Mouse (Mus musculus) lung, embryonic 15.5 days (tissue): ENCODE measurements around the gene Col11a2. TPM values are rescaled to one million over a fixed set of nuclear protein-coding genes. Genes with fewer than 3 reads are reported as not detected.
A peak's percentile ranks its signal among the peaks of the same experiment; 100 is the strongest.

Experiments
- ATAC-seq: fragments of 200-750 bp; cut with Nextera tagmentation; 2 replicates; pipeline ENCODE4 v1.8.0; 2017; ENCODE audit warnings: moderate number of reproducible peaks, borderline replicate concordance; ENCODE audit not compliant: low FRiP score, low TSS enrichment; ENCODE audit errors: extremely low read depth
- H3K27ac ChIP-seq: fragments of 300-500 bp; sonication (generic); 2 replicates; pipeline ENCODE4 v1.5.1; 2015; ENCODE audit warnings: moderate library complexity, mild to moderate bottlenecking, inconsistent platforms
- H3K27me3 ChIP-seq: fragments of 300-500 bp; sonication (generic); 2 replicates; pipeline ENCODE4 v1.6.1; 2015; ENCODE audit warnings: inconsistent platforms
- H3K36me3 ChIP-seq: fragments of 300-500 bp; sonication (generic); 2 replicates; pipeline ENCODE4 v1.6.1; 2015; ENCODE audit warnings: inconsistent platforms
- H3K4me1 ChIP-seq: fragments of 300-500 bp; sonication (generic); 2 replicates; pipeline ENCODE4 v1.6.1; 2015; ENCODE audit warnings: inconsistent platforms
- H3K4me2 ChIP-seq: fragments of 300-500 bp; sonication (generic); 2 replicates; pipeline ENCODE4 v1.6.1; 2015; ENCODE audit warnings: inconsistent platforms, mild to moderate bottlenecking, moderate library complexity
- H3K4me3 ChIP-seq: fragments of 300-500 bp; sonication (generic); 2 replicates; pipeline ENCODE4 v1.5.1; 2015; ENCODE audit warnings: mild to moderate bottlenecking, inconsistent platforms
- H3K9ac ChIP-seq: fragments of 300-500 bp; sonication (generic); 2 replicates; pipeline ENCODE4 v1.6.1; 2015; ENCODE audit warnings: inconsistent platforms
- H3K9me3 ChIP-seq: fragments of 300-500 bp; sonication (generic); 2 replicates; pipeline ENCODE4 v1.6.1; 2016; ENCODE audit warnings: inconsistent platforms
- WGBS: fragments of 180-500 bp; shearing (Covaris S2); methylation state at CpG from one replicate; pipeline ENCODE4 v1.1.7; 2015; 5-methylcytosine and 5-hydroxymethylcytosine counted together
- polyA plus RNA-seq: library from polyadenylated mRNA; unstranded; fragments of >200 nt; fragmentation: Nextera tagmentation; extraction: Ambion mirVana; gene quantifications from 2 replicates; pipeline ENCODE4 v1.2.1, GENCODE M21; 2015

Gene Col11a2
- polyA plus RNA-seq, 1 experiment from 2014 or later = 4.1 TPM

GRCm38 (mm10) chr17:34027656-34028223, 11.5 kb upstream of the Col11a2 start, which contains the start of gene H2-Ke6:
TSS of gene H2-Ke6 (minus strand) at chr17:34028060.
- no peaks in the 10 kb centered on the region for H3K27me3 ChIP-seq
- WGBS = under 1% methylated on average over 46 of the region's 49 CpGs
- peaks cover 67% of the 10 kb centered on the region for H3K4me1 ChIP-seq
- H3K36me3 ChIP-seq = peaks cover 28% of the 10 kb centered on the region
- H3K9ac ChIP-seq = peak within 1 kb of the TSS; percentile 64
- peak within 1 kb of the TSS; percentile 87 for H3K27ac ChIP-seq
- peak; percentile 72 for ATAC-seq
- peak within 1 kb of the TSS; percentile 97 for H3K4me2 ChIP-seq
- H3K4me3 ChIP-seq = peak within 1 kb of the TSS; percentile 75
- H3K9me3 ChIP-seq = no peaks in the 10 kb centered on the region

- H3K9me3 ChIP-seq = no peaks in the 10 kb centered on the region
- peak overlapping the region; percentile 97 for H3K4me2 ChIP-seq
- H3K9ac ChIP-seq = no peak overlapping the region
- peaks cover 23% of the 10 kb centered on the region for H3K36me3 ChIP-seq
- H3K27ac ChIP-seq = peak overlapping the region; percentile 87; the same call in 1 of the 2 replicates
- ATAC-seq = no peak
- peaks cover 74% of the 10 kb centered on the region for H3K4me1 ChIP-seq
- no peaks in the 10 kb centered on the region for H3K27me3 ChIP-seq
- WGBS = 67% methylated on average over 17 of the region's 17 CpGs
- H3K4me3 ChIP-seq = 0 out of 2 replicates have a peak overlapping the region, but pooled peaks have one; percentile 75
Measured at GRCm38 (mm10) chr17:34028501-34029149, 10.6 kb upstream of the Col11a2 start.

GRCm38 (mm10) chr17:34029150-34029889, 9.9 kb upstream of the Col11a2 start:
- Histone ChIP-seq H3K36me3 (peaks cover 29% of the 10 kb centered on the region), H3K4me3 (peak overlapping the region; percentile 73), H3K27me3 (no peaks in the 10 kb centered on the region), H3K4me2 (peak overlapping the region; percentile 93), H3K27ac (no peak overlapping the region), H3K4me1 (peaks cover 70% of the 10 kb centered on the region), H3K9ac (peak overlapping the region; percentile 84; the same call in 1 of the 2 replicates), H3K9me3 (no peaks in the 10 kb centered on the region)
- ATAC-seq = no peak
- 86% methylated on average over 18 of the region's 18 CpGs for WGBS

GRCm38 (mm10) chr17:34029890-34030595, 9.2 kb upstream of the Col11a2 start:
- H3K4me3 ChIP-seq = peak overlapping the region; percentile 73
- H3K9me3 ChIP-seq = no peaks in the 10 kb centered on the region
- peak overlapping the region; percentile 96; the same call in 1 of the 2 replicates for H3K27ac ChIP-seq
- H3K4me1 ChIP-seq = peaks cover 69% of the 10 kb centered on the region
- ATAC-seq = no peak
- peak overlapping the region; percentile 93 for H3K4me2 ChIP-seq
- peaks cover 32% of the 10 kb centered on the region for H3K36me3 ChIP-seq
- 72% methylated on average over 21 of the region's 21 CpGs for WGBS
- H3K27me3 ChIP-seq = no peaks in the 10 kb centered on the region
- H3K9ac ChIP-seq = peak overlapping the region; percentile 84

GRCm38 (mm10) chr17:34030861-34031326, 8.3 kb upstream of the Col11a2 start:
- Histone ChIP-seq H3K4me3 (peak overlapping the region; percentile 73), H3K27me3 (no peaks in the 10 kb centered on the region), H3K9ac (peak overlapping the region; percentile 84), H3K9me3 (no peaks in the 10 kb centered on the region), H3K27ac (peak overlapping the region; percentile 96), H3K4me1 (peaks cover 61% of the 10 kb centered on the region), H3K4me2 (peak overlapping the region; percentile 93), H3K36me3 (peaks cover 37% of the 10 kb centered on the region)
- 2% methylated on average over 20 of the region's 20 CpGs for WGBS
- peak; percentile 3; the same call in 1 of the 2 replicates for ATAC-seq

- Histone ChIP-seq H3K9me3 (no peaks in the 10 kb centered on the region), H3K4me2 (peak within 1 kb of the TSS; percentile 93), H3K27ac (peak within 1 kb of the TSS; percentile 96), H3K9ac (peak within 1 kb of the TSS; percentile 84), H3K4me3 (peak within 1 kb of the TSS; percentile 73), H3K27me3 (no peaks in the 10 kb centered on the region), H3K4me1 (peaks cover 54% of the 10 kb centered on the region), H3K36me3 (peaks cover 45% of the 10 kb centered on the region)
- WGBS = under 1% methylated on average over 87 of the region's 88 CpGs
- ATAC-seq = peak; percentile 78
Measured at GRCm38 (mm10) chr17:34031465-34032173, 7.6 kb upstream of the Col11a2 start, which contains the start of the genes Slc39a7 and Rxrb. TSS of gene Slc39a7 (minus strand) at chr17:34031682. TSS of gene Rxrb (plus strand) at chr17:34031812.

- H3K4me3 ChIP-seq = peak overlapping the region; percentile 73
- H3K27ac ChIP-seq = peak overlapping the region; percentile 96
- H3K4me2 ChIP-seq = peak overlapping the region; percentile 93
- WGBS = under 1% methylated on average over 34 of the region's 48 CpGs
- H3K9ac ChIP-seq = peak overlapping the region; percentile 82
- peaks cover 48% of the 10 kb centered on the region for H3K4me1 ChIP-seq
- H3K27me3 ChIP-seq = no peaks in the 10 kb centered on the region
- H3K36me3 ChIP-seq = peaks cover 51% of the 10 kb centered on the region
- peak; percentile 37; the same call in 1 of the 2 replicates for ATAC-seq
- no peaks in the 10 kb centered on the region for H3K9me3 ChIP-seq
Measured at GRCm38 (mm10) chr17:34032174-34032632, 7.0 kb upstream of the Col11a2 start.

GRCm38 (mm10) chr17:34032806-34033205, 6.4 kb upstream of the Col11a2 start:
- Histone ChIP-seq H3K36me3 (peaks cover 57% of the 10 kb centered on the region), H3K4me1 (peaks cover 44% of the 10 kb centered on the region), H3K4me3 (peak overlapping the region; percentile 73), H3K9me3 (no peaks in the 10 kb centered on the region), H3K27me3 (no peaks in the 10 kb centered on the region), H3K4me2 (peak overlapping the region; percentile 93), H3K27ac (peak overlapping the region; percentile 96), H3K9ac (peak overlapping the region; percentile 82)
- ATAC-seq = no peak
- WGBS = 43% methylated on average over 9 of the region's 9 CpGs

GRCm38 (mm10) chr17:34033441-34033840, 5.8 kb upstream of the Col11a2 start:
- peak overlapping the region; percentile 93; the same call in 1 of the 2 replicates for H3K4me2 ChIP-seq
- WGBS = 88% methylated on average over 9 of the region's 9 CpGs
- peaks cover 55% of the 10 kb centered on the region for H3K36me3 ChIP-seq
- no peak overlapping the region for H3K27ac ChIP-seq
- H3K9me3 ChIP-seq = no peaks in the 10 kb centered on the region
- peaks cover 42% of the 10 kb centered on the region for H3K4me1 ChIP-seq
- ATAC-seq = no peak
- H3K9ac ChIP-seq = 0 out of 2 replicates have a peak overlapping the region, but pooled peaks have one; percentile 82
- H3K4me3 ChIP-seq = peak overlapping the region; percentile 73; the same call in 1 of the 2 replicates
- H3K27me3 ChIP-seq = peaks cover 5% of the 10 kb centered on the region; the same call in 1 of the 2 replicates

- no peak for ATAC-seq
- H3K4me1 ChIP-seq = peaks cover 42% of the 10 kb centered on the region
- no peak overlapping the region for H3K4me3 ChIP-seq
Measured at GRCm38 (mm10) chr17:34034064-34034463, 5.2 kb upstream of the Col11a2 start.

More at GRCm38 (mm10) chr17:34034064-34034463, 5.2 kb upstream of the Col11a2 start:
- Histone ChIP-seq H3K27me3 (peaks cover 11% of the 10 kb centered on the region; the same call in 1 of the 2 replicates), H3K4me2 (no peak overlapping the region), H3K36me3 (peaks cover 49% of the 10 kb centered on the region), H3K9me3 (no peaks in the 10 kb centered on the region), H3K9ac (no peak overlapping the region), H3K27ac (no peak overlapping the region)
- 71% methylated on average over 10 of the region's 10 CpGs for WGBS
